Mouse (Mus musculus) heart, postnatal 10 days (tissue): Measurements from ENCODE around the gene Fam172a. TPM values are rescaled to one million over a fixed set of nuclear protein-coding genes. Genes with fewer than 3 reads are reported as not detected.

Experiments
- DNase-seq, 2 experiments: peaks; one replicate each; pipeline ENCODE4 v3.0.0; 2021
- intact Hi-C: fragments of 180-260 bp; cut with DNase I; formaldehyde crosslinking; loops from one replicate; pipeline ENCODE4 v1.15.1; 2025
- total RNA-seq, 2 experiments: library from RNA; stranded (reverse); gene quantifications; 2 replicates each; pipeline ENCODE4 v1.2.3; 2021

Fam172a gene
- total RNA-seq, 2 experiments from 2014 or later = 20.0 to 20.2 TPM

- DNase-seq = no peak
Measured at GRCm38 (mm10) chr13:78208689-78209410, 507.0 kb downstream of the Fam172a start.

GRCm38 (mm10) chr13:78209611-78210028 lies 507.8 kb downstream of the Fam172a start:
- no peak for DNase-seq
- intact Hi-C loops = no loop called here

More at GRCm38 (mm10) chr13:78208689-78209410, 507.0 kb downstream of the Fam172a start:
- intact Hi-C loops = no loop called here

- intact Hi-C loops = no loop called here
- DNase-seq = no peak
Measured at GRCm38 (mm10) chr13:78210029-78210747, 508.4 kb downstream of the Fam172a start.

- intact Hi-C loops = no loop called here
Measured at GRCm38 (mm10) chr13:78210748-78211089, 508.9 kb downstream of the Fam172a start.

GRCm38 (mm10) chr13:78211231-78212010 lies 509.6 kb downstream of the Fam172a start:
- no peak for DNase-seq
- intact Hi-C loops = no loop called here

More at GRCm38 (mm10) chr13:78210748-78211089, 508.9 kb downstream of the Fam172a start:
- DNase-seq = no peak

- DNase-seq = no peak
- intact Hi-C loops = no loop called here
Measured at GRCm38 (mm10) chr13:78212111-78212510, 510.3 kb downstream of the Fam172a start.

- intact Hi-C loops = no loop called here
- no peak for DNase-seq
Measured at GRCm38 (mm10) chr13:78213155-78213554, 511.3 kb downstream of the Fam172a start.

GRCm38 (mm10) chr13:78215223-78215622 lies 513.4 kb downstream of the Fam172a start:
- intact Hi-C loops = no loop called here
- DNase-seq = no peak
